Mouse (Mus musculus) embryonic facial prominence, embryonic 11.5 days (tissue): ENCODE data around the gene Nrd1. TPM values are rescaled to one million over a fixed set of nuclear protein-coding genes. Genes with fewer than 3 reads are reported as not detected.

Experiments
- ATAC-seq: fragments of 200-750 bp; cut with Nextera tagmentation; replicated peaks from 2 replicates; pipeline ENCODE4 v1.8.0; 2017; ENCODE audit warnings: low read depth; ENCODE audit not compliant: insufficient number of reproducible peaks, low FRiP score, low TSS enrichment
- DNase-seq: peaks from one replicate; pipeline ENCODE4 v3.0.0-alpha.2; 2015; ENCODE audit warnings: low spot score
- H3K27ac ChIP-seq: fragments of 300-500 bp; sonication (generic); replicated peaks from 2 replicates; pipeline ENCODE4 v1.5.1; 2014; ENCODE audit warnings: mild to moderate bottlenecking, low read depth, low read length, control low read depth
- H3K27me3 ChIP-seq: fragments of 300-500 bp; sonication (generic); 2 replicates; pipeline ENCODE4 v1.6.1; 2014; ENCODE audit warnings: mild to moderate bottlenecking, low read length, moderate library complexity, mixed read lengths; ENCODE audit not compliant: control insufficient read depth, insufficient read depth
- H3K36me3 ChIP-seq: fragments of 300-500 bp; sonication (generic); replicated peaks from 2 replicates; pipeline ENCODE4 v1.6.1; 2014; ENCODE audit warnings: low read depth, mild to moderate bottlenecking, low read length, moderate library complexity, mixed read lengths; ENCODE audit not compliant: control insufficient read depth, insufficient read depth
- H3K4me1 ChIP-seq: fragments of 300-500 bp; sonication (generic); 2 replicates; pipeline ENCODE4 v1.6.1; 2014; ENCODE audit warnings: low read length, mixed read lengths; ENCODE audit not compliant: control insufficient read depth, insufficient read depth
- H3K4me2 ChIP-seq: fragments of 300-500 bp; sonication (generic); 2 replicates; pipeline ENCODE4 v1.6.1; 2014; ENCODE audit warnings: low read depth, mild to moderate bottlenecking, control low read depth, low read length, moderate library complexity
- H3K4me3 ChIP-seq: fragments of 300-500 bp; sonication (generic); 2 replicates; pipeline ENCODE4 v1.5.1; 2014; ENCODE audit warnings: low read depth, low read length, control low read depth
- H3K9ac ChIP-seq: fragments of 300-500 bp; sonication (generic); replicated peaks from 2 replicates; pipeline ENCODE4 v1.6.1; 2014; ENCODE audit warnings: mild to moderate bottlenecking, control low read depth, low read length
- H3K9me3 ChIP-seq: fragments of 300-500 bp; sonication (generic); replicated peaks from 2 replicates; pipeline ENCODE4 v1.6.1; 2016; ENCODE audit warnings: mild to moderate bottlenecking, low read length, inconsistent platforms, mixed read lengths; ENCODE audit not compliant: control insufficient read depth
- WGBS: fragments of 180-500 bp; shearing (Covaris S2); extraction: QIAGEN DNeasy Blood & Tissue Kit; methylation state at CpG from one replicate; pipeline ENCODE4 v1.1.7; 2014; 5-methylcytosine and 5-hydroxymethylcytosine counted together
- polyA plus RNA-seq: library from polyadenylated mRNA; unstranded; fragments of >200 nt; fragmentation: Nextera tagmentation; extraction: Ambion mirVana; gene quantifications from 2 replicates; pipeline ENCODE4 v1.2.1, GENCODE M21; 2014

Nrd1 gene
- polyA plus RNA-seq, 1 experiment from 2014 or later, result 66.3 TPM

DNA sequence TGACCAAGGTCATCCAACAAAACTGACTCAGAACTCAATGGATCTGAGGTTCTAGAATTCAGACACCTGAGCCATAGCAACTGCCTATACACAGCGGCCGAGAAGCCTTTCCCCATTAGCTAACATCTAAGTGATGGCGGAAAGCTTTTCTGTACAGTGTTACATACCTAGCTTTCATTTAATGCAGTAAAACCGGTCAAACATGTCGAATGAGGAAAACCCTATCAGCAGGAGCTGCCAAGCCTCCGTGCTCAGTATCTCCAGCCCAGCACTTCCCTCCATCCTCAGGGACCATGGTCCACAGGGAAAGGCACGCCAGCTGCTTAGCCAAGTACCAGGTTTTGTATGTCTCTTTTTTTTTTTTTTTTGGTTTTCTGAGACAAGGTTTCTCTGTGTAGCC, 78.5 kb downstream of the Nrd1 start:
- Histone ChIP-seq H3K27ac (no peak overlapping the region), H3K4me3 (no peak overlapping the region), H3K4me1 (no peaks in the 10 kb centered on the region), H3K27me3 (no peaks in the 10 kb centered on the region), H3K9me3 (no peaks in the 10 kb centered on the region), H3K9ac (no peak overlapping the region), H3K4me2 (no peak overlapping the region), H3K36me3 (peaks cover 5% of the 10 kb centered on the region; the same call in 1 of the 2 replicates)
- 93% methylated on average over 7 of the region's 7 CpGs for WGBS
- DNase-seq, result no peak
- ATAC-seq, result no peak

DNA sequence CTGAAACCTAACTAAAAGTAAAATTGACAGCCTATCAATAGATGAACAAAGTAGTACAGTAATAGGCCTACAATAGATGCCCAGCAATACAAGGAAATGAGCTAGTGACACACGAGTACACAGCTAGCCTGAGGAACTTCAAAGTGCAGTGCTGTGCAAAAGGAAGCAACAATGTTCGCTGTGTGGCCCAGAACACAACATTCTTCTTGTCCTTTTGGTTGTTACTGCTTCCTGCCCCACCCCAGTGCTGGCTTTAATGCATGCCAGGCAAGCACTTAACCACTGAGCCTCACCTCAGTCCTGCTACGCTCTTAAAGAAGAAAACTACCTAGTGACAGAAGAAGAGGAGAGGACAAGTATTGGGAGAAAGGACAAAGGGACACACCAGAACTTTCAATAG, 79.2 kb downstream of the Nrd1 start:
- no peak overlapping the region for H3K9ac ChIP-seq
- H3K4me1 ChIP-seq, result no peaks in the 10 kb centered on the region
- H3K4me3 ChIP-seq, result no peak overlapping the region
- no peak overlapping the region for H3K27ac ChIP-seq
- DNase-seq (no peak), ATAC-seq (no peak)
- peaks cover 5% of the 10 kb centered on the region; the same call in 1 of the 2 replicates for H3K36me3 ChIP-seq
- H3K9me3 ChIP-seq, result no peaks in the 10 kb centered on the region
- H3K4me2 ChIP-seq, result no peak overlapping the region
- H3K27me3 ChIP-seq, result no peaks in the 10 kb centered on the region
- 79% methylated on average over 3 of the region's 3 CpGs for WGBS

DNA sequence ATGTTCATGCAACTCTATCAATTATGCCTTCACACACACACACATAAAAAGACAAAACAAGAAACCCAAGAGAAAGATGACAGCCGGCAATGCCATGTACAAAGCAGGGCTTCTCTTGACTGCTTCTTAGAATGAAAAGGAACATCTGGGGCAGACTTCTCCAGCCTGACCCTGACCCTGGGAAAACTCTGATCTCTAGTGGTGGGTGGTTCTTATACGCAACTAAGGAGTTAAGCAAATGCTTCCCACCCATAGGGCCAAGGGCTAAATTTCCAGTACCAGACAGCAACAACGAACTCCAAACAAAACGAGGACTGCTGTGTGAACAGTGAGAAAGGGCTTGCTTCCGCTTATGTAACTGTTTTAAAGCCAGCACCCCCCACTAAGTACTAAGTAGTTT, 79.7 kb downstream of the Nrd1 start:
- 64% methylated on average over 5 of the region's 5 CpGs for WGBS
- Histone ChIP-seq H3K4me1 (no peaks in the 10 kb centered on the region), H3K27ac (no peak overlapping the region), H3K27me3 (no peaks in the 10 kb centered on the region), H3K9ac (no peak overlapping the region), H3K4me3 (no peak overlapping the region), H3K9me3 (no peaks in the 10 kb centered on the region), H3K4me2 (no peak overlapping the region), H3K36me3 (peaks cover 5% of the 10 kb centered on the region; the same call in 1 of the 2 replicates)
- no peak for DNase-seq
- ATAC-seq, result no peak

DNA sequence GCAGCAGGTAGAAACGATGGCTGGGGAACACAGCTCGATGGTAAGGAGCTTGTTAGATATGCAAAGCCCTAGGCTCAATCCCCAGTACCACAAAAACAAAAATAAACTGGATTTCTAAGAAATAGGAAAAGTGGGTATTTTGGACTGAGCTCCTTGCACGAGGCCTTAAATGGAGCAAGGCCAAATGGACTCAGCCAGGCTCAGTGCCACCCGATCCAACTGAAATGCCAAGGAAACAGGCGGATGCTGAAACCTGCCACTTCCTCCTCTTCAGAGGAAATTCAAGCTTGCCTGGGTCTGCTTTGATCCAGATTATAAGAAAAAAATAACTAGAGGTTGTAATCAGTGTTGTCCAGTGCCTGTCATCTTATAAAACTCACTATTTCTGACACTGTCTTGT, 88.7 kb downstream of the Nrd1 start:
- Histone ChIP-seq H3K4me1 (no peaks in the 10 kb centered on the region), H3K4me2 (no peak overlapping the region), H3K27ac (no peak overlapping the region), H3K9ac (no peak overlapping the region), H3K9me3 (no peaks in the 10 kb centered on the region), H3K27me3 (no peaks in the 10 kb centered on the region), H3K4me3 (no peak overlapping the region), H3K36me3 (no peaks in the 10 kb centered on the region)
- DNase-seq, result no peak
- no peak for ATAC-seq
- WGBS, result 86% methylated on average over 5 of the region's 5 CpGs

DNA sequence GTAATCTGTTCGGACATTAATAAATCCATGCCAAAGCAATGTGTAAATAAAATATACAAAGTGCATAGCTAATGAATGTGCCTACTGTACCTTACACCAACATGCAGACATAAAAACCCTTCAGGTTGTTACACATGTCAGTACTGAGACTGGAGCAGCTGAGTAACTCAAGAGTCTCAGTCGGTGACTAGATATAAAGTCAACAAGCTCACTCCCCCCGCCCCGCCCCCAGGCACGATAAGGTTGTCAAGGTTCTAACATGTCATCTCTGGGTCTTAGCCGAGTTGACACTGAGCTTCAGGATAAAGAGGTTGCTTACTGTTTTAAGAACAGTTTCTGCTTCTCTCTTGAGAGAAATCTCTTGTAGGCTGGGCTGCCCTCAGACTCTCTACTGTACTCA, 89.5 kb downstream of the Nrd1 start:
- Histone ChIP-seq H3K4me2 (no peak overlapping the region), H3K4me3 (no peak overlapping the region), H3K9ac (no peak overlapping the region), H3K4me1 (no peaks in the 10 kb centered on the region), H3K36me3 (no peaks in the 10 kb centered on the region), H3K9me3 (no peaks in the 10 kb centered on the region), H3K27me3 (no peaks in the 10 kb centered on the region), H3K27ac (no peak overlapping the region)
- 68% methylated on average over 6 of the region's 6 CpGs for WGBS
- no peak for DNase-seq
- no peak for ATAC-seq

DNA sequence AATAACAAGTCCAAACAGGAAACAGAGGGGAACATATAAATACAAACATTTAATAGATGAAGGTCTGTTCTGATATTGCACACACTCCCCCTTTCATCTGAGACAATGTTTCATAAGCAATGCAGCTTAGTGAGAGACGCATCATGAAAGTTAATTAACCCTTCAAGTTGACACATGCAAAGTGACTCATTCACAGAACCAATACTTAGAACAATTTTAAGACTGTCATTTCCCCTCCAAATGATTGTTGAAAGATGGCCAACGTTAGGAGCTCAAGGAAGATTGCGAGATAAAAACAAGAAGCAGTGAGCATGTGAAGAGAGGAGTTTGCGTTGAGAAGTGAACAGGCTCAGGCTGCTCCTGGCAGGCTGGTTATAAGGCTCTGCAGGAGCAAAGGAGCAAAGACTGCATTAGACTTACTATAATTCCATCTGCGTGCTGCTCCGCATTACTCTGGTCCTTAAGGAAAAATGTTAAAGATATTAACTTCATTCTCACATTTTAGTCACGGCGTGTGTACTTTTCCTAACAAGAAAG, 90.9 kb downstream of the Nrd1 start:
- Histone ChIP-seq H3K4me1 (no peaks in the 10 kb centered on the region), H3K4me3 (no peak overlapping the region), H3K27ac (no peak overlapping the region), H3K9ac (no peak overlapping the region), H3K4me2 (no peak overlapping the region), H3K36me3 (no peaks in the 10 kb centered on the region), H3K9me3 (no peaks in the 10 kb centered on the region), H3K27me3 (no peaks in the 10 kb centered on the region)
- 87% methylated on average over 8 of the region's 8 CpGs for WGBS
- ATAC-seq (no peak), DNase-seq (no peak)

DNA sequence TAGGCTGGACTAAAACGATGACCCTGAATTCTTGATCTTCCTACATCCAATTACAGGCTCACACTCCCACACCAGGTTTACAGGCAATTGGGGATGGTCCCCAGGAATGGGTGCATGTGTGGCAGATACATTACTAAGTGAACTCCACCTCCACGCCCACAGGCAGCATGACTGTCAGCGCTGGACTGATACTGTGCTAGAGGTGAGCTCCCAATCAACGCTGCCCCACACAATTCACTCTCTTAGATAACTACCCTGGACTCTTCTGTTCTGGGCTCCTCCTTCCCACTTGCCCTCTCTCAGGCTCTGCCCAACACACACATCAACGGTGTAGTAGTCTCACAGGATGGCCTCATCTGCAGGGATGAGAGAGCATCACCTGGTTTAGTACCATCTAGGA, 91.9 kb downstream of the Nrd1 start:
- no peak for ATAC-seq
- Histone ChIP-seq H3K36me3 (no peaks in the 10 kb centered on the region), H3K27ac (no peak overlapping the region), H3K4me1 (no peaks in the 10 kb centered on the region), H3K9me3 (no peaks in the 10 kb centered on the region), H3K4me2 (no peak overlapping the region), H3K9ac (no peak overlapping the region), H3K27me3 (no peaks in the 10 kb centered on the region), H3K4me3 (no peak overlapping the region)
- 94% methylated on average over 5 of the region's 5 CpGs for WGBS
- DNase-seq, result no peak

DNA sequence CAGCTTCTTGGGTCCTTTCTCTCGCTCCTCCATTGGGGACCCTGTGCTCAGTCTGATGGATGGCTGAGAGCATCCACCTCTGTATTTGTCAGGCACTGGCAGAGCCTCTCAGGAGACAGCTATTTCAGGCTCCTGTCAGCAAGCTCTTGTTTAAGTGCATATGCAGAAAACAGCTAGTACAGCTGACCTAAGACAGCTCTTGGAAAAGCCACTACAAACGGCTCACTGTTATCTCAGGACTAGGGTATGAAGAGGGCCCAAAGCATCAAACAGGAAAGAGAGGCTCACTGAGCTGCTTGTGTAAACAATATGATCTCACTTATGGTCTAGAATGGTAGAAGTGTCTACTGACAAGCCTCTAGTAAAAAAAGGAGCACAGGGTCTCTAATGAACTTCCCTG, 93.8 kb downstream of the Nrd1 start:
- no peaks in the 10 kb centered on the region for H3K27me3 ChIP-seq
- H3K36me3 ChIP-seq, result no peaks in the 10 kb centered on the region
- H3K4me2 ChIP-seq, result no peak overlapping the region
- no peak for ATAC-seq
- H3K4me1 ChIP-seq, result no peaks in the 10 kb centered on the region
- 72% methylated on average over 2 of the region's 2 CpGs for WGBS
- no peak overlapping the region for H3K9ac ChIP-seq
- no peak overlapping the region for H3K27ac ChIP-seq
- H3K9me3 ChIP-seq, result no peaks in the 10 kb centered on the region
- no peak for DNase-seq
- no peak overlapping the region for H3K4me3 ChIP-seq
